Mouse (Mus musculus) E14TG2a.4 (cell line): ENCODE measurements around the gene Tbc1d22a.

Experiments
- H3K27me3 ChIP-seq: 2 replicates; pipeline ENCODE4 v1.6.1; 2014; ENCODE audit warnings: low read length, control low read depth; ENCODE audit not compliant: insufficient read depth
- H3K36me3 ChIP-seq: 2 replicates; pipeline ENCODE4 v1.6.1; 2014; ENCODE audit warnings: low read length, control low read depth; ENCODE audit not compliant: insufficient read depth
- H3K4me1 ChIP-seq: replicated peaks from 2 replicates; pipeline ENCODE4 v1.6.1; 2014; ENCODE audit warnings: low read depth, low read length, control low read depth
- H3K4me3 ChIP-seq: replicated peaks from 2 replicates; pipeline ENCODE4 v1.5.1; 2014; ENCODE audit warnings: mild to moderate bottlenecking, low read length
- H3K9me3 ChIP-seq: 2 replicates; pipeline ENCODE4 v1.6.1; 2014; ENCODE audit warnings: low read length, control low read depth
- CTCF ChIP-seq: conservative IDR thresholded peaks from 2 replicates; pipeline ENCODE4 v1.5.1; 2014; ENCODE audit warnings: low read length
- NANOG ChIP-seq: IDR thresholded peaks from 2 replicates; pipeline ENCODE4 v1.6.1; 2014; ENCODE audit warnings: borderline replicate concordance, low read length, mixed read lengths
- POU5F1 ChIP-seq: IDR thresholded peaks from 2 replicates; pipeline ENCODE4 v1.6.1; 2014; ENCODE audit warnings: low read length, borderline replicate concordance

Gene Tbc1d22a

GRCm38 (mm10) chr15:86283238-86283637 lies 69.0 kb downstream of the Tbc1d22a start:
- no peak for TF ChIP-seq POU5F1
- no peak for TF ChIP-seq NANOG
- TF ChIP-seq CTCF: no peak

GRCm38 (mm10) chr15:86285296-86285695 lies 71.0 kb downstream of the Tbc1d22a start:
- TF ChIP-seq NANOG (no peak), POU5F1 (no peak), CTCF (no peak)
- no peak overlapping the region for H3K4me3 ChIP-seq
- H3K4me1 ChIP-seq: peaks cover 34% of the 10 kb centered on the region
- no peaks in the 10 kb centered on the region for H3K36me3 ChIP-seq
- H3K9me3 ChIP-seq: no peaks in the 10 kb centered on the region
- no peaks in the 10 kb centered on the region for H3K27me3 ChIP-seq

More at GRCm38 (mm10) chr15:86283238-86283637, 69.0 kb downstream of the Tbc1d22a start:
- H3K36me3 ChIP-seq: no peaks in the 10 kb centered on the region; the same call in 1 of the 2 replicates
- no peaks in the 10 kb centered on the region for H3K9me3 ChIP-seq
- no peaks in the 10 kb centered on the region for H3K27me3 ChIP-seq
- H3K4me3 ChIP-seq: no peak overlapping the region
- H3K4me1 ChIP-seq: peaks cover 34% of the 10 kb centered on the region

- H3K4me3 ChIP-seq: no peak overlapping the region
- H3K4me1 ChIP-seq: peaks cover 2% of the 10 kb centered on the region; the same call in 1 of the 2 replicates
- H3K36me3 ChIP-seq: peaks cover 14% of the 10 kb centered on the region
- H3K9me3 ChIP-seq: no peaks in the 10 kb centered on the region
- TF ChIP-seq POU5F1 (no peak), CTCF (no peak), NANOG (no peak)
- no peaks in the 10 kb centered on the region for H3K27me3 ChIP-seq
These were observed 75.8 kb downstream of the Tbc1d22a start for GRCm38 (mm10) chr15:86290074-86290473.

- H3K36me3 ChIP-seq: peaks cover 14% of the 10 kb centered on the region
- no peaks in the 10 kb centered on the region for H3K27me3 ChIP-seq
- no peak overlapping the region for H3K4me3 ChIP-seq
- H3K9me3 ChIP-seq: no peaks in the 10 kb centered on the region
- H3K4me1 ChIP-seq: no peaks in the 10 kb centered on the region
- TF ChIP-seq POU5F1 (no peak), NANOG (no peak), CTCF (no peak)
These were observed 78.0 kb downstream of the Tbc1d22a start for GRCm38 (mm10) chr15:86292288-86292687.

- Histone ChIP-seq H3K4me1 (no peaks in the 10 kb centered on the region), H3K4me3 (no peak overlapping the region), H3K9me3 (no peaks in the 10 kb centered on the region), H3K36me3 (peaks cover 14% of the 10 kb centered on the region), H3K27me3 (no peaks in the 10 kb centered on the region)
- TF ChIP-seq NANOG: no peak
- no peak for TF ChIP-seq CTCF
- TF ChIP-seq POU5F1: no peak
These were observed 80.2 kb downstream of the Tbc1d22a start for GRCm38 (mm10) chr15:86294426-86294825.

- H3K9me3 ChIP-seq: no peaks in the 10 kb centered on the region
- no peaks in the 10 kb centered on the region for H3K27me3 ChIP-seq
- TF ChIP-seq CTCF (no peak), NANOG (no peak), POU5F1 (no peak)
These were observed 81.5 kb downstream of the Tbc1d22a start for GRCm38 (mm10) chr15:86295722-86296288.

GRCm38 (mm10) chr15:86297281-86297680 lies 83.0 kb downstream of the Tbc1d22a start:
- Histone ChIP-seq H3K27me3 (no peaks in the 10 kb centered on the region), H3K4me3 (no peak overlapping the region), H3K36me3 (peaks cover 38% of the 10 kb centered on the region), H3K4me1 (no peaks in the 10 kb centered on the region), H3K9me3 (no peaks in the 10 kb centered on the region)
- no peak for TF ChIP-seq POU5F1

More at GRCm38 (mm10) chr15:86295722-86296288, 81.5 kb downstream of the Tbc1d22a start:
- Histone ChIP-seq H3K36me3 (peaks cover 28% of the 10 kb centered on the region), H3K4me3 (no peak overlapping the region), H3K4me1 (no peaks in the 10 kb centered on the region)

- H3K9me3 ChIP-seq: peaks cover 8% of the 10 kb centered on the region; the same call in 1 of the 2 replicates
- no peak for TF ChIP-seq NANOG
These were observed 89.6 kb downstream of the Tbc1d22a start for GRCm38 (mm10) chr15:86303876-86304275.

GRCm38 (mm10) chr15:86304861-86305260 lies 90.6 kb downstream of the Tbc1d22a start:
- Histone ChIP-seq H3K4me1 (no peaks in the 10 kb centered on the region), H3K9me3 (peaks cover 14% of the 10 kb centered on the region; the same call in 1 of the 2 replicates), H3K36me3 (peaks cover 46% of the 10 kb centered on the region), H3K27me3 (no peaks in the 10 kb centered on the region), H3K4me3 (no peak overlapping the region)
- no peak for TF ChIP-seq POU5F1
- TF ChIP-seq CTCF: no peak
- TF ChIP-seq NANOG: no peak

More at GRCm38 (mm10) chr15:86303876-86304275, 89.6 kb downstream of the Tbc1d22a start:
- H3K4me1 ChIP-seq: no peaks in the 10 kb centered on the region
- H3K36me3 ChIP-seq: peaks cover 49% of the 10 kb centered on the region
- no peak overlapping the region for H3K4me3 ChIP-seq
- H3K27me3 ChIP-seq: no peaks in the 10 kb centered on the region
